Mouse (Mus musculus): ENCODE data around the gene Evx2.

Evx2 gene

GRCm38 (mm10) chr2:74620368-74620767 lies 39.0 kb downstream of the Evx2 start:
- no peak for DNase-seq (ENCODE audit: low read depth, low spot score)

GRCm38 (mm10) chr2:74619676-74620246 lies 39.6 kb downstream of the Evx2 start:
- DNase-seq (ENCODE audit: low read depth, low spot score): no peak

- no peak for DNase-seq (ENCODE audit: low read depth, low spot score)
Observed at GRCm38 (mm10) chr2:74617706-74618105, 41.7 kb downstream of the Evx2 start.

GRCm38 (mm10) chr2:74611406-74611805 lies 48.0 kb downstream of the Evx2 start:
- DNase-seq (ENCODE audit: low read depth, low spot score): no peak

GRCm38 (mm10) chr2:74609350-74609749 lies 50.0 kb downstream of the Evx2 start:
- no peak for DNase-seq (ENCODE audit: low read depth, low spot score)

- DNase-seq (ENCODE audit: low read depth, low spot score): no peak
Observed at GRCm38 (mm10) chr2:74606087-74606760, 53.1 kb downstream of the Evx2 start.

- DNase-seq (ENCODE audit: low read depth, low spot score): no peak
Observed at GRCm38 (mm10) chr2:74604011-74604410, 55.3 kb downstream of the Evx2 start.

Data from embryo, embryonic 11.5 days (tissue).